Mouse (Mus musculus): ENCODE results near the gene March9. TPM values are rescaled to one million over a fixed set of nuclear protein-coding genes. Genes with fewer than 3 reads are reported as not detected.

March9 gene
- polyA plus RNA-seq, 1 experiment from 2014 or later, result 0.50 TPM

- ATAC-seq, result no peak
- Histone ChIP-seq H3K9ac (ENCODE audit: low read depth, low read length) (peak overlapping the region; percentile 84), H3K4me2 (ENCODE audit: low read depth, low read length) (peak overlapping the region; percentile 95), H3K27ac (ENCODE audit: low read length) (no peak overlapping the region; the same call in 1 of the 2 replicates), H3K36me3 (ENCODE audit: control insufficient read depth, insufficient read depth, low read length) (no peaks in the 10 kb centered on the region), H3K9me3 (ENCODE audit: control insufficient read depth, low read length) (no peaks in the 10 kb centered on the region), H3K4me1 (ENCODE audit: control insufficient read depth, insufficient read depth, low read length) (peaks cover 16% of the 10 kb centered on the region), H3K4me3 (ENCODE audit: low read length) (peak overlapping the region; percentile 87), H3K27me3 (replicated peaks; ENCODE audit: control insufficient read depth, insufficient read depth, low read length) (no peaks in the 10 kb centered on the region)
- under 1% methylated on average over 60 of the region's 92 CpGs for WGBS
Observed at GRCm38 (mm10) chr10:127059174-127059967, 613 bp downstream of the March9 start.

- no peak for ATAC-seq
- H3K9ac ChIP-seq (ENCODE audit: low read depth, low read length), result peak overlapping the region; percentile 84; the same call in 1 of the 2 replicates
Observed at GRCm38 (mm10) chr10:127058708-127059107, 1.3 kb downstream of the March9 start.

DNA sequence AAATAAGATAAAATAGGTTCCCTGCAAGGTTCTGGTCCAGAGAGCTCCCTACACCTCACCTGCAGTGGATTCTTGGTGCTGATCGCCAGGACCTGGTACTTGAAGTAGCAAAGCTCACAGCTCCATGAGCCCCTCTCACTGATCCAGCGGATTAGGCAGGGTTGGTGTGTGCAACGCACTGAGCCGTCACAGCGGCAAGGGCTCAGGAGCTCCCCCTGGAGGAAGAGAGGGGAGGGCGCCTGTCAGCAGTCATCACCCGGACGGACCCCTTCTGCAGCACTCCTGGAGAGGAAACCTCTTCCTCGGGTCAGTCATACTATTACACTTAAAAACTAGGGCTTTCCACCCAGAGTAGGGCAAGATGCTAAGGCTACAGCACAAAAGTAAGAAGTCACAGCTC is 1.8 kb downstream of the March9 start:
- Histone ChIP-seq H3K27ac (ENCODE audit: low read length) (no peak overlapping the region), H3K4me2 (ENCODE audit: low read depth, low read length) (peak overlapping the region; percentile 95), H3K9me3 (ENCODE audit: control insufficient read depth, low read length) (no peaks in the 10 kb centered on the region), H3K27me3 (replicated peaks; ENCODE audit: control insufficient read depth, insufficient read depth, low read length) (no peaks in the 10 kb centered on the region), H3K4me1 (ENCODE audit: control insufficient read depth, insufficient read depth, low read length) (peaks cover 16% of the 10 kb centered on the region), H3K36me3 (ENCODE audit: control insufficient read depth, insufficient read depth, low read length) (no peaks in the 10 kb centered on the region), H3K9ac (ENCODE audit: low read depth, low read length) (0 out of 2 replicates have a peak overlapping the region, but pooled peaks have one; percentile 84), H3K4me3 (ENCODE audit: low read length) (peak overlapping the region; percentile 87)
- peak; percentile 26; the same call in 1 of the 2 replicates for ATAC-seq
- WGBS, result 1% methylated on average over 9 of the region's 9 CpGs

More at GRCm38 (mm10) chr10:127058708-127059107, 1.3 kb downstream of the March9 start:
- H3K4me3 ChIP-seq (ENCODE audit: low read length), result peak overlapping the region; percentile 87
- peak overlapping the region; percentile 95 for H3K4me2 ChIP-seq (ENCODE audit: low read depth, low read length)
- H3K4me1 ChIP-seq (ENCODE audit: control insufficient read depth, insufficient read depth, low read length), result peaks cover 16% of the 10 kb centered on the region
- 9% methylated on average over 8 of the region's 8 CpGs for WGBS
- H3K36me3 ChIP-seq (ENCODE audit: control insufficient read depth, insufficient read depth, low read length), result no peaks in the 10 kb centered on the region
- H3K27ac ChIP-seq (ENCODE audit: low read length), result no peak overlapping the region
- H3K27me3 ChIP-seq (replicated peaks; ENCODE audit: control insufficient read depth, insufficient read depth, low read length), result no peaks in the 10 kb centered on the region
- no peaks in the 10 kb centered on the region for H3K9me3 ChIP-seq (ENCODE audit: control insufficient read depth, low read length)

GRCm38 (mm10) chr10:127056490-127056889 is 3.5 kb downstream of the March9 start:
- peaks cover 16% of the 10 kb centered on the region for H3K4me1 ChIP-seq (ENCODE audit: control insufficient read depth, insufficient read depth, low read length)
- H3K4me2 ChIP-seq (ENCODE audit: low read depth, low read length), result no peak overlapping the region
- no peak overlapping the region for H3K4me3 ChIP-seq (ENCODE audit: low read length)
- ATAC-seq, result no peak
- H3K27ac ChIP-seq (ENCODE audit: low read length), result no peak overlapping the region
- no peaks in the 10 kb centered on the region for H3K9me3 ChIP-seq (ENCODE audit: control insufficient read depth, low read length)
- no peaks in the 10 kb centered on the region for H3K36me3 ChIP-seq (ENCODE audit: control insufficient read depth, insufficient read depth, low read length)
- peaks cover 4% of the 10 kb centered on the region for H3K27me3 ChIP-seq (replicated peaks; ENCODE audit: control insufficient read depth, insufficient read depth, low read length)
- 84% methylated on average over 20 of the region's 20 CpGs for WGBS
- no peak overlapping the region for H3K9ac ChIP-seq (ENCODE audit: low read depth, low read length)

- H3K9ac ChIP-seq (ENCODE audit: low read depth, low read length), result no peak overlapping the region
- no peak overlapping the region for H3K4me3 ChIP-seq (ENCODE audit: low read length)
- no peak for ATAC-seq
- peaks cover 12% of the 10 kb centered on the region for H3K27me3 ChIP-seq (replicated peaks; ENCODE audit: control insufficient read depth, insufficient read depth, low read length)
- H3K4me1 ChIP-seq (ENCODE audit: control insufficient read depth, insufficient read depth, low read length), result peaks cover 13% of the 10 kb centered on the region
- no peak overlapping the region for H3K27ac ChIP-seq (ENCODE audit: low read length)
- H3K9me3 ChIP-seq (ENCODE audit: control insufficient read depth, low read length), result no peaks in the 10 kb centered on the region
- WGBS, result 89% methylated on average over 8 of the region's 8 CpGs
- H3K4me2 ChIP-seq (ENCODE audit: low read depth, low read length), result no peak overlapping the region
- H3K36me3 ChIP-seq (ENCODE audit: control insufficient read depth, insufficient read depth, low read length), result no peaks in the 10 kb centered on the region
Observed at GRCm38 (mm10) chr10:127055406-127055805, 4.6 kb downstream of the March9 start.

DNA sequence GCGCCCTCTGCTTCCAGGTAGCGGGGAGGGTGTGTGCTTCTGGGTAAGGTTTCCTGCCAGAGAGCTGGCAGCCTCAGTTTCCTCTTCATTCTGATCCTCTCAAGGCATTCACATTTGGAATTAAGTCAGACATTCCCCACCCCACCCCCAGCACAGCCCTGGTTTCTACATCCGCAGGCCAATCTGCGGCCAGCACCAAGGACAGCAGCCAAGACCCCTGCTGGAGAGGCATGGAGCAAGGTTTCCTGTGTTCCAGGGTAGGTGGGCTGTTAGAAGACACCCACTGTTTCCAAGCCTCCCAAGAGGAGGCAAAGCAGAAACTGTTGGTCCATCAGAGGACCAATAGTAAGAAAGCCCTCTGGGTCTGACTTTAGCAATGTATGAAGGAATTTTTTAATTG is 5.3 kb downstream of the March9 start:
- Histone ChIP-seq H3K9ac (ENCODE audit: low read depth, low read length) (no peak overlapping the region), H3K4me2 (ENCODE audit: low read depth, low read length) (no peak overlapping the region), H3K9me3 (ENCODE audit: control insufficient read depth, low read length) (no peaks in the 10 kb centered on the region), H3K27me3 (replicated peaks; ENCODE audit: control insufficient read depth, insufficient read depth, low read length) (peaks cover 20% of the 10 kb centered on the region), H3K4me3 (ENCODE audit: low read length) (no peak overlapping the region), H3K4me1 (ENCODE audit: control insufficient read depth, insufficient read depth, low read length) (peaks cover 11% of the 10 kb centered on the region), H3K27ac (ENCODE audit: low read length) (no peak overlapping the region), H3K36me3 (ENCODE audit: control insufficient read depth, insufficient read depth, low read length) (no peaks in the 10 kb centered on the region)
- 65% methylated on average over 4 of the region's 4 CpGs for WGBS
- no peak for ATAC-seq

DNA sequence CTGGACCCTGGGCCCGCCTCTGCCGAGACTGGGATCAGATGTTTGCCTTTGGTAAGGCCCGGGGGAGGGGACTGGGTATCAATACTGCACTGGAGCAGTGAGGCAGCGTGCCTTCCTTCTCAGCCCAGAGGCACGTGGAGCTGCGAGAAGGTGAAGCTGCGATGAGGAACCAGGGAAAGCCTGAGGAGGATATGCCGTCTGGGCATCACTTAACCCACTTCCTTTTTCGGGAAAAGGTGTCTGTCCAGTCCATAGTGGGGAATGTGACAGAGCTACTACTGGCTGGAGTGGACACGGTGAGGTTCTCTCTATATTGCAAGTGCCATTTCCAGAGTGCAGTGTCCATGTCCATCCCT is 9.9 kb downstream of the March9 start:
- H3K4me3 ChIP-seq (ENCODE audit: low read length), result no peak overlapping the region

GRCm38 (mm10) chr10:127049395-127050118 is 10.4 kb downstream of the March9 start:
- H3K36me3 ChIP-seq (ENCODE audit: control insufficient read depth, insufficient read depth, low read length), result 0 out of 2 replicates have a peak, but pooled peaks cover 3% of the 10 kb centered on the region
- H3K4me1 ChIP-seq (ENCODE audit: control insufficient read depth, insufficient read depth, low read length), result no peaks in the 10 kb centered on the region
- H3K4me2 ChIP-seq (ENCODE audit: low read depth, low read length), result peak overlapping the region; percentile 41
- H3K9me3 ChIP-seq (ENCODE audit: control insufficient read depth, low read length), result no peaks in the 10 kb centered on the region
- H3K27ac ChIP-seq (ENCODE audit: low read length), result no peak overlapping the region
- H3K27me3 ChIP-seq (replicated peaks; ENCODE audit: control insufficient read depth, insufficient read depth, low read length), result peaks cover 42% of the 10 kb centered on the region
- H3K9ac ChIP-seq (ENCODE audit: low read depth, low read length), result 0 out of 2 replicates have a peak overlapping the region, but pooled peaks have one; percentile 3
- 2% methylated on average over 29 of the region's 29 CpGs for WGBS
- peak; percentile 69 for ATAC-seq
- peak overlapping the region; percentile 31 for H3K4me3 ChIP-seq (ENCODE audit: low read length)

More for the DNA sequence above, 9.9 kb downstream of the March9 start:
- H3K4me1 ChIP-seq (ENCODE audit: control insufficient read depth, insufficient read depth, low read length), result no peaks in the 10 kb centered on the region
- ATAC-seq, result peak; percentile 31; the same call in 1 of the 2 replicates
- WGBS, result 19% methylated on average over 10 of the region's 10 CpGs
- no peaks in the 10 kb centered on the region for H3K9me3 ChIP-seq (ENCODE audit: control insufficient read depth, low read length)
- 0 out of 2 replicates have a peak overlapping the region, but pooled peaks have one; percentile 3 for H3K9ac ChIP-seq (ENCODE audit: low read depth, low read length)
- peak overlapping the region; percentile 41 for H3K4me2 ChIP-seq (ENCODE audit: low read depth, low read length)
- no peak overlapping the region for H3K27ac ChIP-seq (ENCODE audit: low read length)
- peaks cover 42% of the 10 kb centered on the region for H3K27me3 ChIP-seq (replicated peaks; ENCODE audit: control insufficient read depth, insufficient read depth, low read length)
- H3K36me3 ChIP-seq (ENCODE audit: control insufficient read depth, insufficient read depth, low read length), result no peaks in the 10 kb centered on the region
